Mouse (Mus musculus) cerebellum, postnatal 14 days (tissue): ENCODE results near the gene Glt8d1.

ENCODE experiments used
- DNase-seq, 2 experiments: peaks; one replicate each; pipeline ENCODE4 v3.0.0; 2021; ENCODE audit warnings: mixed read lengths in 2 of 2

Gene Glt8d1

DNA sequence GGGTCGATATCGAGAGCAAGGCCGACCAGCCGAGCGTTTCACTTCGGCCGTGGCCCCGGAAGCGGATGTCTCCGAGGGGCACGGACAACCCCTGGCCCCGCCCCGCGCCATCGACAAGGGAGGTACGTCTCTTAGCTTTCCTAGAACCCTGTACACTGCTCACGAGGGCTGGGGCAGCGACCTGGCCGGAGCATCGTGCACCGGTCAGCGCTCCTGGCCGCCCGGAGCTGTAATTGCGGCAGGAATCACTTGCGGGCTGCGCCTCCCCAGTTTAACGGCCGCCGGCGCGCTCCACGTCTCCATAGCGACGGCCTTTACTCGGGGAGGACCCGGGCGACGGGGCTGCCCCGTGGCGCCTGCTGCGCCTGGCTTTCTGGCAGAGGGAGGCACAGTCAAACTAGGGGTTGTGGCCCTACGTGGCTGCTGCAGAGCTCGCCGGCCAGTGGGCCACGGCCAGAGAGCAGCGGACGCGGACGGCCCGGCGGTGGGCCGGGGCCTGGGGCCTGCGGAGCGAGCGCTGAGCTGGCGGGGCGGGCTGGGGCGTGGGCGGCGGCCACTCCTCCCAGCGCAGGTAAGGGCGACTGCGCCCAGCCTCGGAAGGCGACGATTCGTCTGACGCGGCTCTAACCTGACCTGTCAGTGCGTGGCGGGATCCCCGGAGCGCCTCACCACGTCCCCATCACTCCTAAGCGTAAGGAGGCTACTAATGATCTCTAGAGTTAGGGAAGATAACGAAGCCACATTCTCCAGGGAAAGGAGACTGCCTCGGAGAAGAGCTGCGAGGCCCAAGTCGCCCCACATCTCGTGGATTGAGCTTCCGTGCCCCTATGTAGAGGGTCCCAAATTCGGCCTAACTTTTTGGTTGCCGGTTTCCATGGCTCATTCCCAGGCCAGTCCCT, at the start of gene Glt8d1, which contains the start of gene Spcs1:
TSS of gene Glt8d1 (plus strand) at position 94 of the 899 bp plus-strand sequence.
TSS of gene Spcs1 (minus strand) at position 366 of the 899 bp plus-strand sequence.
- DNase-seq: peak; percentile 88 to 89

DNA sequence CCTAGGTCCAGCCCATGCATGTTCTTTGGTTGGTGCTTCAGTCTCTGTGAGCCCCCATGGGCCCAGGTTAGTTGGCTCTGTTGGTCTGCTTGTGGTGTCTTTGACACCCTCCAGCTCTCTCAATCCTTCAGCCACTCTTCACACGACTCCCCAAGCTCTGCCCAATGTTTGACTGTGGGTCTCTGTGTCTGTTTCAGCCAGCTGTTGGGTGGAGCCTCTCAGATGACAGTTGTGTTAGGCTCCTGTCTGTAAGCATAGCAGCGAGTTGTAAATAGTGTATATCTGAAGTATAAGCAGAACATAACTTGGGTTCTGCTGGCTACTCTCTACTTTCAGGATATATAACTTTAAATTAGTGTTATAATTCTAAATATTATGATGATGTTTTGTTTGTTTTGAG, 42.7 kb upstream of the Glt8d1 start:
- DNase-seq: no peak

DNA sequence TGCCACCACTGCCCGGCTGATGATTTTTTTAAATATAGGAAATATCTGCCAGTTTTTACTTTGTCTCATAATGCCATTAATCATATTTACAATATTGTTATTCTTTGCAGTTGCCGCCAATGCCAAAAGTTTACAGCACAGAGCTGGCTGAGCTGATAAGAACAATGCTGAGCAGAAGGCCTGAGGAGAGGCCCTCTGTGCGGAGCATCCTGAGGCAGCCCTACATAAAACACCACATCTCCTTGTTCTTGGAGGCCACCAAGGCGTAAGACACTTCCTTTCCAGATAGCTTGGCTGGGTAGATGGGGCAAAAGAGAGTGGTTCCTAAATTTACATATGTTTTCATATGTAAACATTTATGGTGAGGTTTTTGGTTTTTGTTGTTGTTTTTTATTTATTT, 42.2 kb upstream of the Glt8d1 start:
- DNase-seq: no peak

DNA sequence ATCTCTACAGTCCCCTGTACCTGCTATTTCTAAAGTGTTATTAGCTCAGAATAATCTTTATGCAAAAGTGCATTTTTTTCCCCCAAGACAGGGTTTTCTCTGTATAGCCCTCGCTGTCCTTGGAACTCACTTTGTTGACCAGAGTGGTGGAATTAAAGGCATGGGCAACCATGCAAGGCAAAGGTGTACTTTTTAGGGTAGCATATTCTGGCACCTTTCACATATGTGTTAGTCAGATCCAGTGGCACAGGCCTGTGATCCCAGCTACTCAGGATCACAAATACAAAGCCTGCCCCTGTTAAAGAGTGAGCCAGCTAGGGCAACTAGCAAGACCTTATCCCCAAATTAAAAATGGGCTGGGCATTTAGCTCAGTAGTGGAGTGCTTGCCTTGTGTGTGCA, 40.8 kb upstream of the Glt8d1 start:
- no peak for DNase-seq

DNA sequence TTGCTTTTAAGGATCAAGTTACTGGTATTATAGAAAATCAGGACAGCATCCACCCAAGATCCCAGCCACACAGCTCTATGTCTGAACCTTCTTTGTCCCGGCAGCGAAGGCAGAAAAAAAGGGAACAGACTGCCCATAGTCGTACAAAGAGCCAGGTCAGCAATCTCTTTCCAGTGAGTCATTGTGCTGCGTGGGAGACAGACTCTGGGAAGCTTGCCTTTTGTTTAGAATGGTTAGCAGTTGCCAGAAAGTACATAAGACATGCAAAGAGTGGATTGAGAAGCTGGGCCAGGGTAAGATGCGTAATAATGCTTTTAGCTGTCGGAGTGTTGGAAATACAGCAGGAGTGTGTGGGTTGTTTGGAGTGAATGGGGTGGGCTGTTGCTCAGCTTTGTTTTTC, 27.0 kb upstream of the Glt8d1 start:
- DNase-seq: no peak

DNA sequence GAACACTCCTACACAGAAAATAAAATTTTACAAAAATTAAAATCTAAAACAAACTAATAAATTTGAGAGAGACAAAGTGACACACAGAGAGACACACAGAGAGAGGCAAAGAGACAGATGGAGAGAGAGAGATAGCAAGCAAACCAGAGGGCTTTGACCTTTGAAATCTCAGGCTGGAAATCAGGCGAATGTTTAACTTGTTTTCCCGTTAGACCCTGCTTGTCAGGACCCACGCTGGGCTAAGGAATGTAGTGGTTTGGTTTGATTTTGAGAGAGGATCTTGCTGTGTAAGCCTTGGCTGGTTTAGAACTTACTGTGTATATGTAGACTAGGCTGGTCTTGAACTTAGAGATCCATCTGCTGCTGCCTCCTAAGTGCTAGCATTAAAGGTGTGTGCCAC, 25.0 kb upstream of the Glt8d1 start:
- no peak for DNase-seq

DNA sequence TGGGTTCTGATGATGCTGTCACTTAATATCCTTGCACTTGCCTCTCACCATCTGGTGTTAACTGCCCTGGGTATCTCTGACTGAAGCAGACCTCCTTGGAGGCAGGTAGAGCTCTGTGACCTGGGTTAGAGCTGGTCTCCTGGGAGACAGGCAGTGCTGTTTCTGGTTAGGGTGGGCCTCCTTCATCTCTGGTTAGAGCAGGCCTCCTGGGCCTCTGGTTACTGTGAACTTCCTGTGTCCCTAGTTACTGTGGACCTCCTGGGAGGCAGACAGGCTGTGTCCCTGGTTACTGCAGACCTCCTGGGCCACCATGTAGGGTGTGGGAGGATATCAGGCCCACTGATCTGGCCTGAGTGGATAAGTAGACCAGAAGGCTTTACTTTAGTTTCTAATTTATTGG, 4.8 kb upstream of the Glt8d1 start:
- DNase-seq: no peak

DNA sequence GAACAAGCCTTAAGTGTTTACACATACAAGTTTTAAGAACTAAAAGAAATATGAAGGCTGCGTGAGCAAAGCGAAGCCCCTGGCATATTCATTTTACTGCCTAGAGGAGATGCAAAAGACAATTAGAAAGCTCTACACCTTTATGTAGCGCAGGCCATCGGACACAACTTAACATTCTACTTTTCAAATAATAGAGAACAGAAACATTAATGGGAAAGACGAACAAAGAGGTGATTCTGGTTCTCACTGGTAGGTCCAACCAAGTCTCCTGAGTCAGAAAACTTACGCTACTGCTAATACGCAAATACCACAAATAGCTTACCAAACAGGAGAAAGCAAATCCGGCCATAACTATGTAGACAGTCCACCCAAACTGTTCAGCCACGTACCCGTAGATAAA, 844 bp upstream of the Glt8d1 start:
- DNase-seq: no peak

DNA sequence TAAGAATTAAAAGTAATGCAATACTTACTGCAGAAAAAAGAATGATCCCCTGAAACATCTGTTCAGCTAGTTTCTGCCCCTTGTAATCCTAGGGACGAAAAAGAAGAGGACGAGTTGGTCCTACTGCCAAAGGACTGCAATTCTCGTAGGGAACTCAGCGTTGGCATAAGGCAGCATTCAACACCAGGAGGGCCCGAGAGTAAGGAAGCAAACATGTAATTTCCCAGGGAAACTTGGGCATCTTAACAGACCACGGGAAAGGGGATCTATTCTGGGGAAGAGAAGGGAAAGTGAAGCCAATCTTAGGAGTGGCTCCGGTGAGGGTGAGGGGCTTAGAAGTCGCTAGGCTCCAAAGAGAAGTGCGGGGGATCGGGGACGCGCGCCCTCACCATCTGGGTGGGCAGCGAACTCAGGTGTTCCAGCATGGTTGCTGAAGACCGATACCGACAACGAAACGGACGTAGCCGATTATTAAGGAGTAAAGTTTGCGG, 339 bp upstream of the Glt8d1 start:
- no peak for DNase-seq

DNA sequence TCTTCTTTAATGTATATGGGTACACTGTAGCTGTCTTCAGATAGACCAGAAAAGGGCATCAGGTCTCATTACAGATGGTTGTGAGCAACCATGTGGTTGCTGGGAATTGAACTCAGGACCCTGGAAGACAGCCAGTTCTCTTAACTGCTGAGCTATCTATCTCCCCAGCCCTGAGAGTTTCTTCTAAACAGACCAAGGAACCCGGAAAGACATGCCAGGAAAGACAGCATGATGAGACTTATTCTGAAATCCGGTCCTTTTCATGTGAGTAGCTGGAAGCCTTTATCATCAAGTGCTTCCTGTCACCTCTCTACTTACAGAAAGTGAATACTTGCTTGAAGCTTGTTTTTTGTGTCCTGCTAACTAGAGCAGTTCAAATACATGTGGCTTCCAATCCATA, 3.3 kb downstream of the Glt8d1 start:
- DNase-seq: no peak

DNA sequence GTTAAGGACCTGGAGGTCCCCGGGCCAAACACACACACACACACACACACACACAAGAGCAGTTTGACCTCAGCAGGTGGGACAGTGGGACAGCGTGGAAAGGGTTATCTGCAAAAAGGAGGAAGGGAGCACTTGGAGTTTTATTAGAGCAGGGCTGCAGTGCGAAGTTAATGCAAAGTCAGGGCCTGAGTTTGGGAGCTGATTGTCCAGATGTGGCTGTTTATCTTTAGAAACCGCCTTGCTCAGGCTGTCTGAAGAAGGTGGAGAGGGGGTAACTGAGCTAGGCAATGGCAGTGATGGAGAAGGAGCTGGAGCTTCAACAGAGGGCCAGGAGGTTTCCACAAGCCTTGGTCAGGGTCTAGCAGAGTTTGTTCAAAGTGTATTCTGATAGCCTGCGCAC, 5.6 kb downstream of the Glt8d1 start:
- DNase-seq: no peak

DNA sequence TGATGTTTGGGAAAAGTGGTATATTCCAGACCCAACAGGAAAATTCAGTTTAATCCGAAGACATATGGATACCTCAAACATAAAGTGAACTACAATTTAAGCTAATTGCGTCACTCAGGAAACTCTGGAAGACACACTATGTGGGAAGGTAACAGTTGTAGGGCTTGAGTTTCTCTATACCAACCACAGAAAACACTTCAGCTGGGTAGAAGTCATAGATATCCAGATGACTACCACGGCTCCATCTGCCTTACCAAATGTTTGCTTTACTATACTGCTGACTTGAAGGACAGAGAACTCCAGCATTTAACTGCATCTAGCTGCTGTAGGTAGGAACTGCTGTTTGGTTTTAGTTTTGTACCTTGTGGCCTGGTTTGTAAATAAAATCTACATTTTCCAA, 10.4 kb downstream of the Glt8d1 start:
- DNase-seq: no peak

DNA sequence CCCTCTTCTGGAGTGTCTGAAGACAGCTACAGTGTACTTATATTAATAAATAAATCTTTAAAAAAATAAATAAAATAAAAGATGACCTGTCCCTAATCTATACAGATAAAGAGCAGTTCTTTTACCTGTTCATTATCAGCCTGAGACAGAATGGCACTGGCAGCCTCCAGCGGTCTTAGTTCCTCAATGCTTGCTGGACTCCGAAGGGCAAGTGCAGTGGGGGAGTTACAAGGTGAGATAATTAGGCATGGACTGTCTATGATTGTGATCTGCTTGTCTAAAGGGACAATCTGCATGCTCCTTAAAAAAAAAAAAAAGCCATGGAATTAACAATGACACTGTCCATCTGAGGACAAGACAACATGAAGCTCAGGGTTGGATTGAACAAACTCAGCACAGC, 12.7 kb downstream of the Glt8d1 start:
- DNase-seq: no peak

DNA sequence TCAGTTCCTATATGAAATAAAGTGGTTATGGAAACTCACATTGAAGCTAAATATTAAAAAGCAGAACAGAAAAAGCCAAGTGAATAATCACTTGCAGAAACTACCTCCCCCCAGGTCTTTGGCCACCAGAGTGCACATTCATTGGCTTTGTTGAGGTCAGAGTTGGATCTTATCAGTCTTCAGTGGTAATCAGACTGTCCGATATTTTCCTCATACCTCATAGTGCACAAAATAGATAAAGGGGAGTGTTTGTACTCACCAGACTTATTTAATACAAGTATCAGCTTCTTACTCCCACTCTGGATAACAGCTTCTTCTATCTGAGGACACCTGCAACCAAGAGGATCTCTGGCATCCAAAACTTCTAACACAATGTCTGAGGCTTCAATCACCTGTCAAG, 14.9 kb downstream of the Glt8d1 start:
- DNase-seq: no peak

DNA sequence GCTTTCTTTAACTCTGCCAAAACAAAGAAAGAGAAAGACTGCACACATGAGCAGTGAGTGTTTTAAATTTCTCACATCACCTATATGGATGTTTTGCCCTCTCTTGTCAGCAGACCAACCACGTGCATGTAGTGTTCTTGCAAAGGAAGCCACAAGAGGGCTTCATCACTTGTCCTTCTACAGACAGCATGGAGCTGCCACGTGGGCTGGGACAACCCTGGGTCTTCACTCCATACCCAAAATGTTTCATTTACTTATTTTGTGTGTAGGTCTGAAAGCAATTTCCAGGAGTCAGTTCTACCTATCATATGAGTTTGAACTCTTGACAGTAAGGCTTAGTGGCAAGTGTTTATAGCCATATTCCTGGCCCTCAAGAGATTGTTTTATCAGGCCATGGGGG, 16.7 kb downstream of the Glt8d1 start:
- no peak for DNase-seq

DNA sequence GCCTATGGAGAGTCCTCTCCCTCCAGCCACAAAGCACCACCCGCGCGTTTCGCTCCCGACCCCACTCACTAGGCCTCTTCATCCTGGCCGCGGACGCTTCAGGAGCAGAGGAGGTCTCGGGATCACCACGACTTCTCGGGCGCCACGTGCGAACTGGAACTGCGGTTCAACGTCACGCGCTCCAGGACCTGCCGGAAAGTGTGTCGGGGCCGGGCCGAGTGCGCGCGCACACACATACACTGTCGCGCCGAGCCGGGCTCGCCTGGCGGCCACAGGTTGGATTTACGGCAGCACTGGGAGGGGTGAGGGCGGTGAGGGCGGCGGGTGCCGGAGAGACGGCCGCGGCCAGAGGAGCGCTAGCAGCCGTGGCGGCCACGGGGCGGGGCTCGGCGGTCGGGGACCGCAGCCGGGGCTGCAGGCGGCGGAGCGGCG, 17.7 kb downstream of the Glt8d1 start, which contains the start of the genes Pbrm1 and Gnl3:
TSS of gene Pbrm1 (plus strand) at position 279 of the 432 bp plus-strand sequence.
TSS of gene Gnl3 (minus strand) at position 293 of the 432 bp plus-strand sequence.
- peak; percentile 97 to 98 for DNase-seq

DNA sequence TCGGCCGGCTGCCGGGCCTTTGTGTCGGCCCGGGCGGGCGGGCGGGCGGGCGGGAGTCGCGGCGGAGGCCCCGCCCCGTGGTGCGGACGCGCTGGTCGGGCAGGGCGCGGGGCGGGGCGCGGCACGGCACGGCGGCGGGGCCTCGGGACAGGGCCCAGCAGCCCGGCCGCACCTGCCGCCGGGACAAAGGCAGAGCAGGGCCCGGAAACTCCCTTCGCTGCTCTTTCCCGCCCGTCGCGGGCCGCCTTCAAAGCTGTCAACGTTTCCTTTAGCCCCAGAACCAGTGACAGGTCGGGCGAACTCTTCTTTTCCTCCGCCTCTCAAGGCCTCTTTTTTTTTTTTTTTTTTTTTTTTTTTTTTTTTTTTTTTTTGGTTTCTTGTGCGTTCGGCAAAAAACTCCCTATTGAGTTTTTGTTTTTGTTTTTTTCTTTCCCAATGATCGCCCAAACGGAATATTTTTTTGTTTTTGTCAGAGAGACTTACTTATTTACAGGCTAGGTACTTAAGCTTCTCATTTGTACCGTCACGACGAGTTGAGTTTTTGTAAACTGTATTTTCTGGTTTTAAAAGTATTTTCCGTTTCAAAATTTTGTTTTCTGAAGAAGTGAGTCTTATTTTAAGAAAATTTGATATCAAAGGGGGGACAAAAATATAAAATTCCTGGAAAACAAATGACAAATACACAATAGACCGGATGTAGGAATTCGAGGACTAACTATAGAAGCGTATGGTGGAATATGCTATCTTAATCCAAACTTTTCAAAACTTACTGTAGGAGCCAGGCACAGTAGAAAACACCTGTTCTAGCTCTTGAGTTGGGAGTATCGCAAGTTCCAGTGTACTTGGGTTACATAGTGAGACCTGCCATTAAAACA, 18.4 kb downstream of the Glt8d1 start:
- DNase-seq: peak in 1 of 2 experiments; percentile 72

DNA sequence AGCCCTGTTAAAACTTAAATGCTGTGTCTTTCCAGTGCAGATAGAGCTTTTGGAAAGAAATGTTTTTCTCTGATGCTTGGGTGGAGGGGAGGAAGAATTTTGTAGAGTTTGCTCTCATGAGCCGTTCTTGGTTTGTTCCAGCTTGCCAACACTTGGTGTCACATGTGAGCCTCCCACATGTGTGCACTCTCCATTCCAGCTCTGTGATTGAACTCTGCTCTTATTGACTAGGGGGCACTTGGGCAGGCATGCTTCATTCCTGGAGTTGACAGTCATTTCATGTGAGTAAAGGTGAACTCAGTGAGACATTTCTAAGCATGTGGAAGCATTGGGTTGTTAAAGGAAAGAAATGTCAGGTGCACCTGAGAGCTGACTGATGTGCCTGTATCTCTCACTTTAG, 21.4 kb downstream of the Glt8d1 start:
- DNase-seq: no peak

DNA sequence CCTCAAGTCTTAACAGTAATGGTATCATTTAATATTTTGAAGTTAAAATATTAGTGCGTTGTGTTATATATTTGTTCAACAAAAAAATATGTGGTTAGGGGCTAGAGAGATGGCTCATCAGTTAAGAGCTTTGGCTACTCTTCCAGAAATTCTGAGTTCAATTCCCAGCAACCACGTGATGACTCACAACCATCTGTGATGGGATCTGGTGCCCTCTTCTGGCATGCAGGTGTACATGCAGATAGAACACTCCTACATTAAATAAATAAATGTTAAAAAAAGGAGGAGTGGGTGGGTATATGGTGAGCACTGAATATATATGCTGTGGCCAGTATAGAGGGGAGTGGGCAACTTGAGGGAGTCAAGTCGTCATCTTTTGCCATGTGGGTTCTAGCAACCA, 24.6 kb downstream of the Glt8d1 start:
- DNase-seq: peak in 1 of 2 experiments; percentile 28

DNA sequence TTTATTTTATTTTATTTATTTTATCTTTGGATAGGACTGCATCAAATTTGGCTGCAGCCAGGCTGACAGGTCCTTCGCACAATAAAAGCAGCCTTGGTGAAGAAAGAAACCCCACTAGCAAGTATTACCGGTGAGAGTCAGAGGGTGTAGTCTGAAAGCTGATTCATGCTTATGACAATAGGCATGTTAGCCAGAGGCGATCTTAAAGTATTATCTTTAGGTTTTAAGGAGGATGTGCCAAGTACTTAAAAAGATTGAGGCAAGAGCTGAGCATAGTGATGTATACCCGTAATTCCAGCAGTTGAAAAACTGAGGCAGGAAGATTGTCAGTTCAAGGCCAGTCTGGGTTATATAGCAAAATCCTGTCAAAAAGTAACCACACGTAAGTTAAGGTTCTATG, 44.1 kb downstream of the Glt8d1 start:
- no peak for DNase-seq

DNA sequence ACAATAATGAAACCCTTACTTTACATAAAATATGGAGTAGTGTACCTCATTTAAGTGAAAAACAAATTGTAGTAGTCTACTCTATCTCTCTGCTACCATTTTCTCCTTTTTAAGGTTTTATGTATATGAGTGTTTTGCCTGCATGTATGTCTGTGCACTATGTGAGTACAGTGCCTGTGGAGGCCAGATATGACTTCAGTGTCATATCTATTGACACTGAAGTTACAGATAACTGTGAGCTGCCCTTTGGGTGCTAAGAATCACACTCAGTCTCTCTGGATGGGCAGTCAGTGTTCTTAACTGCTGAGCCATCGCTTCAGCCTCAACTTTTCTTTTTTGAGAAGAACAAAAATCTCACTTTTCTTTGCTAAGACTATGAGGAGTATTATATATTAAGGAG, 44.6 kb downstream of the Glt8d1 start:
- no peak for DNase-seq
